8 mouse cellular contexts compared by ENCODE assay signal in the genomic region with DNA sequence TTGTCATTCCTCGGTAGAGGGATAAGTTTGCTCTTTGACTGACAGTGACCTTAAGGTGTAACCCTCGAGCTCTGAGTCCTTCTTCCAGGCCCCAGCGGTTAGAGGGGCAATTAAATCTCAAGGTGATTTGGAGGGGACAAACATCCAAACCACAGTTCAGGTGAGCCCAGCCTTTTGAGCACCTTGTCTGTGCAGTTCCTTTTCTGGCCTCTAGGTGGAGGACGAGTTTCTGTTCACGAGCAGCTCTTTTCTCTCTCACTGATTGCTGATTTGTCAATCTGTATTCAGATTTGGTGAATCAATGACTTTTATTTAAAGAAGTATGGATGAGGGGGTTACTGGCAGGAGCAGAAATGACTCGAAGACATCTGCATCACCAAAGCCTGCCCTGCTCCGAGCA.
DNase-seq lines count a peak whose midpoint lies in the region; ATAC-seq and TF ChIP-seq lines count a peak whose summit lies in the region.

No protein-coding gene starts in this region.

- TF ChIP-seq POLR2A in liver, adult 2 months (IDR thresholded peaks at IDR 0.05; ENCODE audit: extremely low read depth, insufficient read depth, low read length): no peak
- TF ChIP-seq POLR2A in bone marrow macrophage, adult 2 months (IDR thresholded peaks at IDR 0.05; ENCODE audit: borderline replicate concordance, low read depth, low read length): no peak

- H3K9me3 ChIP-seq in forebrain, embryonic 10.5 days: no peaks in the 10 kb centered on the region
- H3K9me3 ChIP-seq in forebrain, embryonic 16.5 days (ENCODE audit: control insufficient read depth, low read length): no peaks in the 10 kb centered on the region
- H3K9me3 ChIP-seq in forebrain, postnatal 0 days (ENCODE audit: low read length): no peaks in the 10 kb centered on the region

- ATAC-seq in forebrain, embryonic 16.5 days: no peak
- ATAC-seq in forebrain, postnatal 0 days: no peak
- ATAC-seq in activated CD4-positive, CD25-positive, alpha-beta regulatory T cell, adult 4 months: no peak

- no peak overlapping the region for H3K9ac ChIP-seq in forebrain, embryonic 16.5 days (replicated peaks; ENCODE audit: low read depth, low read length)
- no peak overlapping the region for H3K9ac ChIP-seq in liver, adult 2 months (ENCODE audit: low read depth, low read length)
- no peak overlapping the region for H3K9ac ChIP-seq in forebrain, postnatal 0 days

- peak; percentile 59; the same call in 1 of the 2 replicates for TF ChIP-seq CTCF in liver, adult 2 months (IDR thresholded peaks at IDR 0.05; ENCODE audit: low read depth, low read length)
- TF ChIP-seq CTCF in bone marrow macrophage, adult 2 months (IDR thresholded peaks at IDR 0.05; ENCODE audit: low read depth, low read length): 0 out of 2 replicates have a peak, but pooled peaks have one; percentile 18
- peak; percentile 80 for TF ChIP-seq CTCF in forebrain, postnatal 0 days (IDR thresholded peaks at IDR 0.05; ENCODE audit: low read depth)

- DNase-seq in forebrain, embryonic 10.5 days (ENCODE audit: extremely low spot score, low spot score): peak; percentile 38
- DNase-seq in liver, adult 2 months (ENCODE audit: extremely low read depth, low read depth, low spot score): peak; percentile 19
- no peak for DNase-seq in liver
- DNase-seq in forebrain, postnatal 0 days: peak; percentile 52
- peak; percentile 52 for DNase-seq in lung, postnatal 36 days

- peaks cover 19% of the 10 kb centered on the region for H3K4me1 ChIP-seq in forebrain, embryonic 10.5 days
- H3K4me1 ChIP-seq in forebrain, embryonic 16.5 days (replicated peaks; ENCODE audit: control insufficient read depth, insufficient read depth, low read length): no peaks in the 10 kb centered on the region
- no peaks in the 10 kb centered on the region for H3K4me1 ChIP-seq in liver, adult 2 months (ENCODE audit: control insufficient read depth, insufficient read depth, low read length)
- H3K4me1 ChIP-seq in bone marrow macrophage, adult 2 months (ENCODE audit: control insufficient read depth, insufficient read depth, low read length): no peaks in the 10 kb centered on the region
- H3K4me1 ChIP-seq in forebrain, postnatal 0 days (ENCODE audit: insufficient read depth): no peaks in the 10 kb centered on the region

- no peak overlapping the region for H3K4me2 ChIP-seq in forebrain, embryonic 16.5 days (ENCODE audit: low read length)
- H3K4me2 ChIP-seq in forebrain, postnatal 0 days (ENCODE audit: low read depth): no peak overlapping the region

- 40% methylated on average over 7 of the region's 7 CpGs for WGBS in forebrain, embryonic 10.5 days
- WGBS in forebrain, embryonic 16.5 days: 32% methylated on average over 7 of the region's 7 CpGs
- 29% methylated on average over 7 of the region's 7 CpGs for WGBS in liver, adult 2 months
- 25% methylated on average over 7 of the region's 7 CpGs for WGBS in forebrain, postnatal 0 days

- H3K36me3 ChIP-seq in forebrain, embryonic 10.5 days (replicated peaks): no peaks in the 10 kb centered on the region
- no peaks in the 10 kb centered on the region for H3K36me3 ChIP-seq in forebrain, embryonic 16.5 days (ENCODE audit: control insufficient read depth, insufficient read depth)
- H3K36me3 ChIP-seq in liver, adult 2 months (ENCODE audit: control insufficient read depth, insufficient read depth, low read length): no peaks in the 10 kb centered on the region
- no peaks in the 10 kb centered on the region for H3K36me3 ChIP-seq in forebrain, postnatal 0 days (ENCODE audit: insufficient read depth)

- peaks cover 12% of the 10 kb centered on the region; the same call in 1 of the 2 replicates for H3K27me3 ChIP-seq in forebrain, embryonic 10.5 days (ENCODE audit: poor library complexity, severe bottlenecking)
- H3K27me3 ChIP-seq in forebrain, embryonic 16.5 days (replicated peaks; ENCODE audit: control insufficient read depth, insufficient read depth, low read length): no peaks in the 10 kb centered on the region
- H3K27me3 ChIP-seq in liver, adult 2 months (ENCODE audit: control insufficient read depth, insufficient read depth, low read length): no peaks in the 10 kb centered on the region
- no peaks in the 10 kb centered on the region for H3K27me3 ChIP-seq in forebrain, postnatal 0 days (ENCODE audit: insufficient read depth, low read length)

- H3K79me2 ChIP-seq in liver, adult 2 months (ENCODE audit: control insufficient read depth, insufficient read depth, low read length): no peaks in the 10 kb centered on the region

- no peak overlapping the region for H3K4me3 ChIP-seq in forebrain, embryonic 10.5 days
- no peak overlapping the region for H3K4me3 ChIP-seq in forebrain, embryonic 16.5 days (replicated peaks; ENCODE audit: low read length)
- no peak overlapping the region for H3K4me3 ChIP-seq in liver, adult 2 months (ENCODE audit: insufficient read depth, low read depth, low read length)
- no peak overlapping the region for H3K4me3 ChIP-seq in bone marrow macrophage, adult 2 months (ENCODE audit: insufficient read depth, low read length)
- H3K4me3 ChIP-seq in forebrain, postnatal 0 days (ENCODE audit: low read depth, low read length): no peak overlapping the region

- H3K27ac ChIP-seq in forebrain, embryonic 10.5 days: no peak overlapping the region
- H3K27ac ChIP-seq in forebrain, embryonic 16.5 days (ENCODE audit: low read length): no peak overlapping the region
- H3K27ac ChIP-seq in liver, adult 2 months (replicated peaks; ENCODE audit: insufficient read depth, low read depth, low read length): no peak overlapping the region
- no peak overlapping the region for H3K27ac ChIP-seq in bone marrow macrophage, adult 2 months (ENCODE audit: insufficient read depth, low read depth, low read length)
- no peak overlapping the region for H3K27ac ChIP-seq in forebrain, postnatal 0 days (ENCODE audit: low read depth, low read length)

Comparison
In these comparisons a context has a peak if more than half of its experiments do, and no peak if none do; other contexts are left out.
1. CTCF ChIP-seq: peak in every context shown above with its lines; median percentile 80 in forebrain, postnatal 0 days; 59 in liver, adult 2 months; 18 in bone marrow macrophage, adult 2 months.